8 mouse cellular contexts compared by ENCODE assay signal in the genomic region with DNA sequence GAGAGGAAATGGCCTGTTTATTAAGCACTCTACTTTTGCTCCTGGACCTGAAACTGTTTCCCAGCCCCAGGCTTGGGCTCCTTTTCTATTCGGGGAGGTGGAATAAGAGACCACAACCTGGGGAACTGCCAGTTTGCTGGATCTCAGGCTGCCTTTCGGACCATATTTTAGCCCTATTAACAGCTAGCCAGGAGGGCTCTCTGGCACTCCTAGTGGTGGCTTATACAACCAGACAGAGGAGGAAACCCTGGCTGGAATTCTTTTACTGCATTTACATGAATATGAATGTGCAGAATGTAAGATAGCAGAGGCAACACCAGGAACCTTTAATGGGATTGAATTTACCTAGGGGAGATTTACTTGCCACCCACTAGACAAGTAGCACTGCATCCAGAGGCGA.
DNase-seq lines count a peak whose midpoint lies in the region.

No protein-coding gene starts in this region.

- intact Hi-C loops in left cerebral cortex, postnatal 14 days (cut with DNase I) = no loop called here
- intact Hi-C loops in gastrocnemius, postnatal 14 days (cut with DNase I; ENCODE audit: low total_unique reads) = no loop called here
- intact Hi-C loops in left cerebral cortex, postnatal 36 days (cut with DNase I) = no loop called here

- DNase-seq in left cerebral cortex, postnatal 14 days (ENCODE audit: low spot score in 2 of 2) = peak; percentile 26 to 30
- DNase-seq in left cerebral cortex, adult 8-10 months (ENCODE audit: low spot score in 2 of 2) = no peak
- DNase-seq in MEL-GATA-1-ER (ENCODE audit: extremely low read depth, low read depth) = peak; percentile 47
- DNase-seq in cerebellum, adult 11 months = peak; percentile 26
- DNase-seq in gastrocnemius, postnatal 14 days = peak; percentile 61
- peak; percentile 56 for DNase-seq in mesoderm, embryonic 11.5 days (ENCODE audit: low read depth, low spot score)
- no peak for DNase-seq in left cerebral cortex, postnatal 36 days (ENCODE audit: low spot score in 2 of 2)
- DNase-seq in urinary bladder, postnatal 4 days (ENCODE audit: low spot score in 2 of 2) = no peak

Comparison
In these comparisons a context has a peak if more than half of its experiments do, and no peak if none do; other contexts are left out.
1. DNase-seq: peak in left cerebral cortex, postnatal 14 days (2 of 2), MEL-GATA-1-ER (single experiment), cerebellum, adult 11 months (single experiment), gastrocnemius, postnatal 14 days (single experiment) and mesoderm, embryonic 11.5 days (single experiment); none in left cerebral cortex, adult 8-10 months (0 of 2), left cerebral cortex, postnatal 36 days (0 of 2) and urinary bladder, postnatal 4 days (0 of 2).